Mouse (Mus musculus): ENCODE results near the gene Btbd9. TPM values are rescaled to one million over a fixed set of nuclear protein-coding genes. Genes with fewer than 3 reads are reported as not detected.
A peak's percentile ranks its signal among the peaks of the same experiment; 100 is the strongest.

Gene Btbd9
- polyA plus RNA-seq, 1 experiment from 2014 or later, result 40.6 TPM

GRCm38 (mm10) chr17:30594846-30595245 is 18.6 kb upstream of the Btbd9 start:
- peak; percentile 41 for DNase-seq (ENCODE audit: low spot score)
- no peaks in the 10 kb centered on the region for H3K4me1 ChIP-seq (ENCODE audit: control insufficient read depth, insufficient read depth, low read length)
- no peak overlapping the region for H3K4me2 ChIP-seq (ENCODE audit: low read depth, low read length)
- H3K36me3 ChIP-seq (replicated peaks; ENCODE audit: control insufficient read depth, insufficient read depth, low read depth, low read length), result peaks cover 3% of the 10 kb centered on the region
- no peaks in the 10 kb centered on the region for H3K27me3 ChIP-seq (ENCODE audit: control insufficient read depth, insufficient read depth, low read length)
- H3K27ac ChIP-seq (replicated peaks; ENCODE audit: low read depth, low read length), result no peak overlapping the region
- H3K4me3 ChIP-seq (ENCODE audit: low read depth, low read length), result no peak overlapping the region
- H3K9me3 ChIP-seq (replicated peaks; ENCODE audit: control insufficient read depth, low read length), result no peaks in the 10 kb centered on the region
- 0 out of 2 replicates have a peak, but pooled peaks have one; percentile 23 for ATAC-seq (replicated peaks; ENCODE audit: insufficient number of reproducible peaks, low FRiP score, low TSS enrichment, low read depth)
- WGBS, result 29% methylated on average over 6 of the region's 6 CpGs
- H3K9ac ChIP-seq (replicated peaks; ENCODE audit: low read length), result no peak overlapping the region

GRCm38 (mm10) chr17:30594407-30594806 is 18.1 kb upstream of the Btbd9 start:
- Histone ChIP-seq H3K9me3 (replicated peaks; ENCODE audit: control insufficient read depth, low read length) (no peaks in the 10 kb centered on the region), H3K4me2 (ENCODE audit: low read depth, low read length) (no peak overlapping the region), H3K4me3 (ENCODE audit: low read depth, low read length) (no peak overlapping the region), H3K27ac (replicated peaks; ENCODE audit: low read depth, low read length) (no peak overlapping the region), H3K36me3 (replicated peaks; ENCODE audit: control insufficient read depth, insufficient read depth, low read depth, low read length) (peaks cover 3% of the 10 kb centered on the region), H3K4me1 (ENCODE audit: control insufficient read depth, insufficient read depth, low read length) (no peaks in the 10 kb centered on the region), H3K9ac (replicated peaks; ENCODE audit: low read length) (no peak overlapping the region), H3K27me3 (ENCODE audit: control insufficient read depth, insufficient read depth, low read length) (no peaks in the 10 kb centered on the region)
- DNase-seq (ENCODE audit: low spot score), result no peak
- WGBS, result 34% methylated on average over 5 of the region's 5 CpGs
- ATAC-seq (replicated peaks; ENCODE audit: insufficient number of reproducible peaks, low FRiP score, low TSS enrichment, low read depth), result 0 out of 2 replicates have a peak, but pooled peaks have one; percentile 34

GRCm38 (mm10) chr17:30590417-30591198 is 14.3 kb upstream of the Btbd9 start:
- no peaks in the 10 kb centered on the region for H3K4me1 ChIP-seq (ENCODE audit: control insufficient read depth, insufficient read depth, low read length)
- no peaks in the 10 kb centered on the region for H3K27me3 ChIP-seq (ENCODE audit: control insufficient read depth, insufficient read depth, low read length)
- no peak overlapping the region for H3K4me3 ChIP-seq (ENCODE audit: low read depth, low read length)
- H3K27ac ChIP-seq (replicated peaks; ENCODE audit: low read depth, low read length), result no peak overlapping the region
- 61% methylated on average over 17 of the region's 17 CpGs for WGBS
- no peak overlapping the region for H3K9ac ChIP-seq (replicated peaks; ENCODE audit: low read length)
- DNase-seq (ENCODE audit: low spot score) (peak; percentile 59), ATAC-seq (replicated peaks; ENCODE audit: insufficient number of reproducible peaks, low FRiP score, low TSS enrichment, low read depth) (no peak)
- no peak overlapping the region for H3K4me2 ChIP-seq (ENCODE audit: low read depth, low read length)
- no peaks in the 10 kb centered on the region for H3K9me3 ChIP-seq (replicated peaks; ENCODE audit: control insufficient read depth, low read length)
- H3K36me3 ChIP-seq (replicated peaks; ENCODE audit: control insufficient read depth, insufficient read depth, low read depth, low read length), result no peaks in the 10 kb centered on the region; the same call in none of the 2 replicates

- WGBS, result 86% methylated on average over 2 of the region's 2 CpGs
- DNase-seq (ENCODE audit: low spot score) (no peak), ATAC-seq (replicated peaks; ENCODE audit: insufficient number of reproducible peaks, low FRiP score, low TSS enrichment, low read depth) (no peak)
- no peaks in the 10 kb centered on the region for H3K36me3 ChIP-seq (replicated peaks; ENCODE audit: control insufficient read depth, insufficient read depth, low read depth, low read length)
- no peaks in the 10 kb centered on the region for H3K9me3 ChIP-seq (replicated peaks; ENCODE audit: control insufficient read depth, low read length)
- H3K27ac ChIP-seq (replicated peaks; ENCODE audit: low read depth, low read length), result no peak overlapping the region
- no peaks in the 10 kb centered on the region for H3K27me3 ChIP-seq (ENCODE audit: control insufficient read depth, insufficient read depth, low read length)
- no peak overlapping the region for H3K9ac ChIP-seq (replicated peaks; ENCODE audit: low read length)
- no peak overlapping the region for H3K4me3 ChIP-seq (ENCODE audit: low read depth, low read length)
- H3K4me2 ChIP-seq (ENCODE audit: low read depth, low read length), result no peak overlapping the region
- no peaks in the 10 kb centered on the region for H3K4me1 ChIP-seq (ENCODE audit: control insufficient read depth, insufficient read depth, low read length)
These were observed 7.1 kb upstream of the Btbd9 start for GRCm38 (mm10) chr17:30583258-30584001.

- Histone ChIP-seq H3K27me3 (ENCODE audit: control insufficient read depth, insufficient read depth, low read length) (no peaks in the 10 kb centered on the region), H3K4me2 (ENCODE audit: low read depth, low read length) (no peak overlapping the region), H3K4me1 (ENCODE audit: control insufficient read depth, insufficient read depth, low read length) (no peaks in the 10 kb centered on the region), H3K27ac (replicated peaks; ENCODE audit: low read depth, low read length) (no peak overlapping the region), H3K9me3 (replicated peaks; ENCODE audit: control insufficient read depth, low read length) (no peaks in the 10 kb centered on the region), H3K36me3 (replicated peaks; ENCODE audit: control insufficient read depth, insufficient read depth, low read depth, low read length) (no peaks in the 10 kb centered on the region), H3K4me3 (ENCODE audit: low read depth, low read length) (no peak overlapping the region), H3K9ac (replicated peaks; ENCODE audit: low read length) (no peak overlapping the region)
- 84% methylated on average over 3 of the region's 3 CpGs for WGBS
- ATAC-seq (replicated peaks; ENCODE audit: insufficient number of reproducible peaks, low FRiP score, low TSS enrichment, low read depth) (no peak), DNase-seq (ENCODE audit: low spot score) (no peak)
These were observed 6.0 kb upstream of the Btbd9 start for GRCm38 (mm10) chr17:30582313-30582712.

- WGBS, result 88% methylated on average over 6 of the region's 6 CpGs
- H3K27ac ChIP-seq (replicated peaks; ENCODE audit: low read depth, low read length), result no peak overlapping the region
- no peak overlapping the region for H3K4me3 ChIP-seq (ENCODE audit: low read depth, low read length)
- DNase-seq (ENCODE audit: low spot score), result no peak
- H3K4me1 ChIP-seq (ENCODE audit: control insufficient read depth, insufficient read depth, low read length), result no peaks in the 10 kb centered on the region
- H3K9ac ChIP-seq (replicated peaks; ENCODE audit: low read length), result no peak overlapping the region
- no peak for ATAC-seq (replicated peaks; ENCODE audit: insufficient number of reproducible peaks, low FRiP score, low TSS enrichment, low read depth)
- H3K27me3 ChIP-seq (ENCODE audit: control insufficient read depth, insufficient read depth, low read length), result no peaks in the 10 kb centered on the region
- H3K9me3 ChIP-seq (replicated peaks; ENCODE audit: control insufficient read depth, low read length), result no peaks in the 10 kb centered on the region
- no peak overlapping the region for H3K4me2 ChIP-seq (ENCODE audit: low read depth, low read length)
- H3K36me3 ChIP-seq (replicated peaks; ENCODE audit: control insufficient read depth, insufficient read depth, low read depth, low read length), result no peaks in the 10 kb centered on the region
These were observed 4.9 kb upstream of the Btbd9 start for GRCm38 (mm10) chr17:30581201-30581600.

GRCm38 (mm10) chr17:30580781-30581180 is 4.5 kb upstream of the Btbd9 start:
- ATAC-seq (replicated peaks; ENCODE audit: insufficient number of reproducible peaks, low FRiP score, low TSS enrichment, low read depth), result no peak
- no peaks in the 10 kb centered on the region for H3K4me1 ChIP-seq (ENCODE audit: control insufficient read depth, insufficient read depth, low read length)

GRCm38 (mm10) chr17:30576946-30577345 is 658 bp upstream of the Btbd9 start:
- Histone ChIP-seq H3K27ac (replicated peaks; ENCODE audit: low read depth, low read length) (no peak overlapping the region), H3K36me3 (replicated peaks; ENCODE audit: control insufficient read depth, insufficient read depth, low read depth, low read length) (no peaks in the 10 kb centered on the region)
- no peak for ATAC-seq (replicated peaks; ENCODE audit: insufficient number of reproducible peaks, low FRiP score, low TSS enrichment, low read depth)

More at GRCm38 (mm10) chr17:30580781-30581180, 4.5 kb upstream of the Btbd9 start:
- DNase-seq (ENCODE audit: low spot score), result no peak
- Histone ChIP-seq H3K4me2 (ENCODE audit: low read depth, low read length) (no peak overlapping the region), H3K9ac (replicated peaks; ENCODE audit: low read length) (no peak overlapping the region), H3K9me3 (replicated peaks; ENCODE audit: control insufficient read depth, low read length) (no peaks in the 10 kb centered on the region), H3K27me3 (ENCODE audit: control insufficient read depth, insufficient read depth, low read length) (no peaks in the 10 kb centered on the region), H3K36me3 (replicated peaks; ENCODE audit: control insufficient read depth, insufficient read depth, low read depth, low read length) (no peaks in the 10 kb centered on the region), H3K4me3 (ENCODE audit: low read depth, low read length) (no peak overlapping the region), H3K27ac (replicated peaks; ENCODE audit: low read depth, low read length) (no peak overlapping the region)
- 71% methylated on average over 1 of the region's 1 CpGs for WGBS

More at GRCm38 (mm10) chr17:30576946-30577345, 658 bp upstream of the Btbd9 start:
- Histone ChIP-seq H3K4me2 (ENCODE audit: low read depth, low read length) (peak overlapping the region; percentile 57), H3K4me1 (ENCODE audit: control insufficient read depth, insufficient read depth, low read length) (no peaks in the 10 kb centered on the region), H3K4me3 (ENCODE audit: low read depth, low read length) (peak overlapping the region; percentile 61), H3K9ac (replicated peaks; ENCODE audit: low read length) (peak overlapping the region; percentile 59), H3K27me3 (ENCODE audit: control insufficient read depth, insufficient read depth, low read length) (no peaks in the 10 kb centered on the region), H3K9me3 (replicated peaks; ENCODE audit: control insufficient read depth, low read length) (no peaks in the 10 kb centered on the region)
- 61% methylated on average over 12 of the region's 12 CpGs for WGBS
- no peak for DNase-seq (ENCODE audit: low spot score)
